Mouse (Mus musculus) stomach, embryonic 14.5 days (tissue): ENCODE data around the gene Sema4b. TPM values are rescaled to one million over a fixed set of nuclear protein-coding genes. Genes with fewer than 3 reads are reported as not detected.

Experiments
- ATAC-seq: fragments of 200-750 bp; cut with Nextera tagmentation; 2 replicates; pipeline ENCODE4 v1.8.0; 2017; ENCODE audit warnings: low read depth, moderate TSS enrichment; ENCODE audit not compliant: insufficient number of reproducible peaks, insufficient read depth, low FRiP score
- H3K27ac ChIP-seq: fragments of 300-500 bp; sonication (generic); 2 replicates; pipeline ENCODE4 v1.5.1; 2014; ENCODE audit warnings: mild to moderate bottlenecking, low read length, moderate library complexity, mixed read lengths
- H3K27me3 ChIP-seq: fragments of 300-500 bp; sonication (generic); 2 replicates; pipeline ENCODE4 v1.6.1; 2014; ENCODE audit warnings: low read length, control low read depth, mixed read lengths; ENCODE audit not compliant: control insufficient read depth, insufficient read depth
- H3K36me3 ChIP-seq: fragments of 300-500 bp; sonication (generic); 2 replicates; pipeline ENCODE4 v1.6.1; 2014; ENCODE audit warnings: mild to moderate bottlenecking, control low read depth, low read length, moderate library complexity, mixed read lengths; ENCODE audit not compliant: control insufficient read depth, insufficient read depth
- H3K4me1 ChIP-seq: fragments of 300-500 bp; sonication (generic); 2 replicates; pipeline ENCODE4 v1.6.1; 2014; ENCODE audit warnings: low read length, control low read depth, mixed read lengths; ENCODE audit not compliant: control insufficient read depth, insufficient read depth
- H3K4me2 ChIP-seq: fragments of 300-500 bp; sonication (generic); replicated peaks from 2 replicates; pipeline ENCODE4 v1.6.1; 2014; ENCODE audit warnings: low read depth, low read length, control low read depth
- H3K4me3 ChIP-seq: fragments of 300-500 bp; sonication (generic); 2 replicates; pipeline ENCODE4 v1.5.1; 2014; ENCODE audit warnings: low read depth, low read length, control low read depth
- H3K9ac ChIP-seq: fragments of 300-500 bp; sonication (generic); replicated peaks from 2 replicates; pipeline ENCODE4 v1.6.1; 2014; ENCODE audit warnings: low read depth, mild to moderate bottlenecking, control low read depth, low read length, moderate library complexity, mixed read lengths
- H3K9me3 ChIP-seq: fragments of 300-500 bp; sonication (generic); 2 replicates; pipeline ENCODE4 v1.6.1; 2016; ENCODE audit warnings: low read depth, low read length, control low read depth; ENCODE audit not compliant: control insufficient read depth
- WGBS: fragments of 180-500 bp; shearing (Covaris S2); extraction: QIAGEN DNeasy Blood & Tissue Kit; methylation state at CpG from one replicate; pipeline ENCODE4 v1.1.7; 2014; 5-methylcytosine and 5-hydroxymethylcytosine counted together
- polyA plus RNA-seq: library from polyadenylated mRNA; unstranded; fragments of >200 nt; fragmentation: Nextera tagmentation; extraction: Ambion mirVana; gene quantifications from 2 replicates; pipeline ENCODE4 v1.2.1, GENCODE M21; 2014

Sema4b gene
- polyA plus RNA-seq, 1 experiment from 2014 or later = 23.4 TPM

GRCm38 (mm10) chr7:80197371-80197770, 10.7 kb downstream of the Sema4b start:
- Histone ChIP-seq H3K9ac (no peak overlapping the region; the same call in 1 of the 2 replicates), H3K27me3 (no peaks in the 10 kb centered on the region), H3K36me3 (peaks cover 3% of the 10 kb centered on the region; the same call in 1 of the 2 replicates), H3K4me3 (peak overlapping the region; percentile 76), H3K4me2 (peak overlapping the region; percentile 93), H3K9me3 (no peaks in the 10 kb centered on the region), H3K4me1 (peaks cover 39% of the 10 kb centered on the region), H3K27ac (peak overlapping the region; percentile 94)
- no peak for ATAC-seq
- 33% methylated on average over 4 of the region's 4 CpGs for WGBS

GRCm38 (mm10) chr7:80197941-80198778, 11.5 kb downstream of the Sema4b start:
- WGBS = under 1% methylated on average over 69 of the region's 74 CpGs
- peak overlapping the region; percentile 94 for H3K27ac ChIP-seq
- H3K9ac ChIP-seq = peak overlapping the region; percentile 69
- no peaks in the 10 kb centered on the region for H3K9me3 ChIP-seq
- peaks cover 36% of the 10 kb centered on the region for H3K4me1 ChIP-seq
- ATAC-seq = peak; percentile 91
- no peaks in the 10 kb centered on the region for H3K27me3 ChIP-seq
- H3K4me2 ChIP-seq = peak overlapping the region; percentile 93
- peaks cover 5% of the 10 kb centered on the region; the same call in 1 of the 2 replicates for H3K36me3 ChIP-seq
- H3K4me3 ChIP-seq = peak overlapping the region; percentile 76

GRCm38 (mm10) chr7:80198863-80199262, 12.2 kb downstream of the Sema4b start:
- Histone ChIP-seq H3K4me3 (peak overlapping the region; percentile 76), H3K9me3 (no peaks in the 10 kb centered on the region), H3K4me1 (peaks cover 37% of the 10 kb centered on the region), H3K27ac (peak overlapping the region; percentile 94), H3K27me3 (no peaks in the 10 kb centered on the region), H3K36me3 (peaks cover 5% of the 10 kb centered on the region; the same call in 1 of the 2 replicates), H3K4me2 (peak overlapping the region; percentile 93), H3K9ac (peak overlapping the region; percentile 69)
- WGBS = 0% methylated on average over 11 of the region's 11 CpGs
- ATAC-seq = 0 out of 2 replicates have a peak, but pooled peaks have one; percentile 5

- Histone ChIP-seq H3K9me3 (no peaks in the 10 kb centered on the region), H3K4me1 (peaks cover 38% of the 10 kb centered on the region), H3K4me2 (peak overlapping the region; percentile 93), H3K4me3 (peak overlapping the region; percentile 76), H3K27ac (peak overlapping the region; percentile 94), H3K36me3 (peaks cover 5% of the 10 kb centered on the region; the same call in 1 of the 2 replicates), H3K27me3 (no peaks in the 10 kb centered on the region), H3K9ac (peak overlapping the region; percentile 69)
- WGBS = 26% methylated on average over 6 of the region's 6 CpGs
- ATAC-seq = no peak
These were observed 12.6 kb downstream of the Sema4b start for GRCm38 (mm10) chr7:80199286-80199685.

GRCm38 (mm10) chr7:80199851-80200587, 13.4 kb downstream of the Sema4b start:
- Histone ChIP-seq H3K9ac (no peak overlapping the region), H3K4me3 (peak overlapping the region; percentile 76; the same call in 1 of the 2 replicates), H3K27ac (no peak overlapping the region; the same call in 1 of the 2 replicates), H3K4me1 (peaks cover 41% of the 10 kb centered on the region), H3K4me2 (peak overlapping the region; percentile 93), H3K27me3 (no peaks in the 10 kb centered on the region), H3K9me3 (no peaks in the 10 kb centered on the region), H3K36me3 (peaks cover 5% of the 10 kb centered on the region; the same call in 1 of the 2 replicates)
- 66% methylated on average over 11 of the region's 11 CpGs for WGBS
- no peak for ATAC-seq

- Histone ChIP-seq H3K9me3 (no peaks in the 10 kb centered on the region), H3K36me3 (peaks cover 5% of the 10 kb centered on the region; the same call in 1 of the 2 replicates), H3K4me1 (peaks cover 43% of the 10 kb centered on the region), H3K9ac (no peak overlapping the region), H3K27me3 (no peaks in the 10 kb centered on the region), H3K4me2 (0 out of 2 replicates have a peak overlapping the region, but pooled peaks have one; percentile 93), H3K27ac (no peak overlapping the region), H3K4me3 (no peak overlapping the region)
- 86% methylated on average over 6 of the region's 6 CpGs for WGBS
- ATAC-seq = no peak
These were observed 13.9 kb downstream of the Sema4b start for GRCm38 (mm10) chr7:80200588-80200945.

- WGBS = 90% methylated on average over 3 of the region's 5 CpGs
- H3K27ac ChIP-seq = no peak overlapping the region
- no peaks in the 10 kb centered on the region for H3K27me3 ChIP-seq
- no peaks in the 10 kb centered on the region for H3K9me3 ChIP-seq
- ATAC-seq = no peak
- no peak overlapping the region for H3K4me3 ChIP-seq
- peaks cover 5% of the 10 kb centered on the region; the same call in 1 of the 2 replicates for H3K36me3 ChIP-seq
- H3K9ac ChIP-seq = no peak overlapping the region
- peaks cover 48% of the 10 kb centered on the region for H3K4me1 ChIP-seq
- H3K4me2 ChIP-seq = no peak overlapping the region; the same call in 1 of the 2 replicates
These were observed 14.4 kb downstream of the Sema4b start for GRCm38 (mm10) chr7:80200963-80201539.
